Mouse (Mus musculus) adrenal gland, adult (tissue): ENCODE data around the gene Bzw2.
"Not testable (repeated sequence)": the region's sequence is repeated elsewhere in the genome, so short reads cannot be mapped to it uniquely, and the experiment has no call there.

Experiments
- DNase-seq, 2 experiments: peaks; one replicate each; pipeline ENCODE4 v3.0.0; 2022 to 2023; ENCODE audit warnings: low spot score in 1 of 2; ENCODE audit not compliant: inconsistent age in 2 of 2

Bzw2 gene

DNA sequence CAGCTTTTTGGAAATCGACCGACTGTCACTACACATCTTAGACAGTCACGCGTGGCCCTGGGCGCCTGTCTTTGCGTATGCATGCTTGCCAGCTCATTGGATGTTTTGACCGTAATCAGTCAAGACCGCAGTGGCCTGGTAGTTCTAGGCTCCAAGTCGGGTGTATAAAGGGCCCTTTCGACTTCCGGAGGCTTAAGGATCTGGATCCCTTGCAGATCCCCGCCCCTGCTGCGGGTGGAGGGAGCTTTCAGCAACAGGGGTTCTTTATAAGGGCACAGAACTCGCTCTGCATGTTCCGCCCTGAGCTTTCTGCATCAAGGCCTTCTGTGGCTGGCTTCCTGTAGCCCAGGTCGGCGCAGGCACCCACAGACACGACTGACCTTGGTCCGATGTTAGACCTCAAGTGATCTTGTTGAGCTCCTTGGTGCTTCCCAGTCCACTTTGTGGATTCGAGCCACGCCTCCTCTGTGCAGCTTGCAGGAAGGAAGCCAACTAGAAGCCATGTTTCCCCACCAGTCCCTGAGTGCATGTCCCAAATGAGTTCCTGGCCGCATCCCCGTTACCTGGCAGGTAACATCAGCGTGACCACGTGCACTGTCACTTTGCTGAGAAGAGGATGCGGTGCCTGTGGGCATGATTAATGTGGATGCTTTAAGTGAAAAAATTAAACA lies at the start of gene Bzw2:
Bzw2 (minus strand) TSS at position 443 of the 671 bp plus-strand sequence.
- peak; percentile 79 to 93 for DNase-seq

- peak; percentile 60 to 82 for DNase-seq
Observed at GRCm38 (mm10) chr12:36207072-36207799, 49.4 kb upstream of the Bzw2 start.

DNA sequence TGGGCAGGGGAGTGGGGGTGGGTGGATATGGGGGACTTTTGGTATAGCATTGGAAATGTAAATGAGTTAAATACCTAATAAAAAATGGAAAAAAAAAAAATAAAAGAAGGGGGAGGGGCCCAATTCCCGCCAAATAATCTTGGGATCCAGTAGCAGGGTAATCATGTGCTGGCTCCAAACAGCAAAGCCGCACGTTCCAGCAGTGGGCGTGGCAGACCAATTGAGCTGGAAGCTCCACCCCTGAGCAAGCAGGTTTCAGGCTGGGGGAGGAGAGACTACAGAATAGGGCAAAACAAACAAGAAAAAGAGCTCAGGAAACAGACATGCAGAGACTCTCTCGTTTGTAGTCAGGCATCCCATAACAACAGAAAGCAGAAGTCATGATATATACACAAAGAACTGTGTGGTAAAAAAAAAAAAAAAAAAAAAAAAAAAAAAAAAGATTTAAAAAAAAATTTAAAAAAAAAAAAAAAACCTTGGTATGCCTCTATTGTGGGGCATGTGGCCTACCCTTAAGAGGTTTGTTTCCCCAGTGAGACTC lies 47.8 kb upstream of the Bzw2 start:
- DNase-seq: not testable (repeated sequence)

DNA sequence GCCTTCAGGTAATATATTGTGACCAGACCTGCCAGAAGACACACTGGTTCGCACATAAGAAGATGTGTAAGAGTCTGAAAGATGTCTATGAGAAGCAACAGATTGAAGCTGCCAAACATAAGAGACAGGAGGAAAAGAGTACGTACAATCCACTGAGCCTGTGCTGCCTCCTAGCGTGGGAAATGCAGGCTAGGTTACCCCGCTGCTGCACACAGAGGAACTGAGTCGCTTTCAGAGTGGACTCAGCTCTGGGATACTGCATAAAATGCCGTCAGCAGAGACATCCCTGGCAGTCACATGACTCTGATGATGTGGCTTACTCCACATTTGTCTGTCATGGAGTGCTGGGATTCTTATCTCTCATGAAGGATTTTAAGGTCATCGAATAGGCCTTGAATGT lies 37.1 kb upstream of the Bzw2 start:
- DNase-seq: no peak

DNA sequence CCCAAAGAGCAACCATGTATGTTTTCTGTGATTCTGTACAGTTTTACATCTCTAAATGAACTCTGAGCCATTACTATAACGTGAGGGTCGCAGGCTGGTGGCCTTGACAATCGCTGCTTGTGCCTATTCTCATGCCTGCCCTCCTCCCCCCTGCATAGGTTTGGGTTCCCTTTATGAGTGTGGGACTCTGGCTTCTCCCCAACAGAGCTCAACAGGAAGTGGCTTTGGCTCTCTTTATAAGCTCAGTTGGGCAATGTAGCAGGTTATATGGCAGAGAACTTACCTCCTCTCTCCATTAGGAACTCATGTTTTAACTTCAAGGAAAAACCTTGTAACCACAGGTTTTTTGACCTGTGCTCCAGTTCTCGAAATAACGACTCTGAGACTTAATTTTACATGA lies 32.5 kb upstream of the Bzw2 start:
- no peak for DNase-seq

DNA sequence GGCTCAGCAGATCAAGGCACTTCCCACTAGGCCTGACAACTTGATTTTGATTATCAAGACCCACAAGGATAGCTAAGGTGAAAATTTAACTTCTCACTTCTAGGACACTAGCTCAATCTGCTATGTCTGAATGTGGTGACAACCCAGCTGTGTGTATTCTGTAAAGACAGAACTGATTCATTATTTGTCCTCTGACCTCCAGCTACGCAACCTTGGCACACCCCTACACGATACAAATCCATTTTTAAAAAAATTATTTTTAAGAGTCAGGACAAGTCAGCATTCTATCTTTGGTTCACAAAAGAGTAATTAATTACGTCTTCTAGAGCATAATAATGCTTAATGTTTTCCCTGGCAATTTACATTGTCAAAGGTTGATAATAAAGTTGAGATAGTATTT lies 31.7 kb upstream of the Bzw2 start:
- DNase-seq: peak in 1 of 2 experiments; percentile 51

- no peak for DNase-seq
Observed at GRCm38 (mm10) chr12:36187081-36187480, 29.2 kb upstream of the Bzw2 start.

GRCm38 (mm10) chr12:36182570-36182969 lies 24.7 kb upstream of the Bzw2 start:
- peak in 1 of 2 experiments; percentile 45 for DNase-seq

- DNase-seq: no peak
Observed at GRCm38 (mm10) chr12:36177227-36177626, 19.3 kb upstream of the Bzw2 start.

GRCm38 (mm10) chr12:36165299-36165698 lies 7.4 kb upstream of the Bzw2 start:
- no peak for DNase-seq

- no peak for DNase-seq
Observed at GRCm38 (mm10) chr12:36164126-36164791, 6.4 kb upstream of the Bzw2 start.

- peak in 1 of 2 experiments; percentile 67 for DNase-seq
Observed at GRCm38 (mm10) chr12:36157304-36157637, 609 bp downstream of the Bzw2 start.

DNA sequence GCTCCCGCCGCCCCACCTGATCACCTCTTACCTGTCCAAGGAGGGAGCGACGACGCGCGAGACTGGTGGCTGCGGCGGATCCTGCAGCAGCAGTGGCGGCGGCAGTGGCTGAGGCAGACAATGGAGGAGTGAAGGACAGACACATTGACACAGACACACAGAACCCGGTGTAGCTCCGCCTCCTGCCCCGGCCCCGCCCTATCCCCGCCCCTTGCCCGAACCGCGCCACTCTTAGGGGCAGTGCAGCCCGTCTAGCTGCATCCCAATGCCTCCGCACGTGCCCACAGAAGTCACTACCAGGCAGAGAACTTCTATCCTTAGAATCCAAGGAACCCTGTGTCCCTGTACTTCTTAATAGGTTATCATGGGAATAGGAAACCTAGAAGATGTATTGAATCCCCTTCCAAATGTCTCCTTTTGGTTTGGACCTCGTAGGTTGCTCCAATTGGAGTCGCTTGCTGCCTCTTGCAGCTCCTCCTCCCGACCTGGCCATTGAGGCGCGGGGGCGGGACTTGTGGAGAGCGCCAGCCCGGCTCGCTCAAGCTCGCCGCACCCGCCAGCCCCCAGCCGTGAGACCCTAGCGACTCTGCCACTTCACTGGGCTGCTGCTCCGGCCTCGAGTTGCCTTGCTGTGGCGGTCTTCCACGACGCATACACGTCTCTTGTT lies 1.1 kb downstream of the Bzw2 start, which contains the start of gene Ankmy2:
Ankmy2 (plus strand) TSS at position 478 of the 667 bp plus-strand sequence.
- DNase-seq: peak; percentile 92 to 97

DNA sequence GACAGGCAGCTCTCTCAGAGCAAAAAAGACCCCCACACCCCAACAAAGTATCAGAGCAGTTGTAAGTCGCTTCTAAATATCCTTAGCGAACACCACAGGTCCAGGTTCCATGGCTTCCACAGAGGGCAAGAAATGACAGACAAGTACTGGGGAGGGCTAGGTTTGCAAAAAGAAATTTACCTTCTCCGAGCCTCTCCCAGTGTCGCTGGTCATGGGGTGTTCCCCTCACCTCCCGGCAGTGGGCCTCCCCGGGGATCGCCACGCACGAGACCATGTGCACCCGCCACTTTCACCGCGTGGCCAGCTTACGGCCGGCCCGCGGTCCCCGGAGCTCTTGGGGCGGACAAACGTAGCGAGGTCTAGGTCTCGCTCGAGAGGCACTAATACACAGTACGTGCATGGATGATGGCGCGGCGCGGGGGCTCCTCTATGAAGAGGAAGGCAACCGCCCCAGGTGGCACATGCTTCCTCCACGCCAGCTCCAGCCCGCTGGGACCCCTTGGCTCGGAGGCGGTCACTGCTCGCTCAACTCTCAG lies 1.7 kb downstream of the Bzw2 start:
- no peak for DNase-seq

DNA sequence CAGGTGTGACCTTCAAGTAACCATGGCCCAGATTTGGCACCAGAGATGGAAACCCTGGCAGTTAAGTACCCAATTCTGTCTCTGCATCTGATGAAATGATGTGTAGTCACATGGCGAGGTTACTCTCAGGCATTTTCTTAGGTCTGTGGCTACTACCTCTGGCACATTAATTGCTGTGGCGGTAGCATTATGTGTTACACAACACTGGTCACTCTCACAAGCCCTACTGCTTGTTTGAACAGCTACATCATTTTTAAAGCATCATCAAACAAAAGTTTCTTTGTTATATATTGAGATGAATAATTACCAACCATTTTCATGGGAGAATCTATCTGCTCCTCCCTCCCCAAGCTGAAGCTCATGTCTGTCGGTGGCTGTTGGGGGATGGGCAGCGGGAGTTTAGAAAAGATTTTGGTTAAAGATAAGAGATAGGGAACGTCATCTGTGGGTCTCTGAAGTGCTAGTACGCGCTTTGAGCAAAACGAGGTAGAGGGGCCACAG lies 2.7 kb downstream of the Bzw2 start:
- peak; percentile 28 to 60 for DNase-seq

- no peak for DNase-seq
Observed at GRCm38 (mm10) chr12:36150737-36151136, 7.1 kb downstream of the Bzw2 start.

DNA sequence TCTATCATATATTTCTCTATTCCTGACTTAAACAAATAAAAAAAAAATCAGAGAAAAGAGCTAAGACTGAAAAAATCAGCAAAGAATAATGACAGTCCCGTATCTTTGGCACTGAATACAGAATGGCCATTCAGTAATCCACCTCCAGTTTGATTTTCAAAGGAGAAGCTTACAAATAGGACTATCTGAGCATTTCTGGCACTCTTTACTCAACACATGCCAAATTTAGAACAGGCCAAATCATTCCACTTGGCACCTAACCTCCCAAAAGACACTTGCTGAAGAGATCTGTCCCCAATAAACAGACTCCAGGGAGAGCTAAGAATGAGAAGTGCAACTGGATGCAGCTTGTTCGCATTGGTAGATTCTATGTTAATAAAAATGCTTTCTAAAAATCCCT lies 7.6 kb downstream of the Bzw2 start:
- no peak for DNase-seq

GRCm38 (mm10) chr12:36146230-36147011 lies 11.5 kb downstream of the Bzw2 start:
- DNase-seq: no peak

- no peak for DNase-seq
Observed at GRCm38 (mm10) chr12:36140401-36140800, 17.5 kb downstream of the Bzw2 start.

DNA sequence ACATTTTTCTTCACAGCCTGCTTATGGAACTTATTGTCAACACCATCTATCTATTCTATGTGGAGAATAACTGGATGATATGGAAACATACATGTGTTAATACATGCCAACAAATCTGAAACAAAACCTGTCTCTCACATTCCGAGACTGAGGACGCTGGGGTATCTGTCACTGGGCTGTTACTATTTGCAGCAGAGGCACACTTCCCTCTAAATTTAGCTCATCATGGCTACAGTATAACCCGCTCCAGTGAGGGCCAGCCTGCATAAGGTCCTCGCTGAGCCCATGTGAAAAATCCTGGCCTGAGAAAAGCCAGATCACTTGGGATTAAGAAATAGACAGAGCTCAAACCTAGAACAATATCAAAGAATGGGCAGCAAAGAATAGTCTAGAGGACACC lies 20.7 kb downstream of the Bzw2 start:
- no peak for DNase-seq
